Mouse (Mus musculus): ENCODE measurements around the gene Gm20721. TPM values are rescaled to one million over a fixed set of nuclear protein-coding genes. Genes with fewer than 3 reads are reported as not detected.

The Gm20721 gene
- polyA plus RNA-seq, 1 experiment from 2014 or later: 9.1 TPM

DNA sequence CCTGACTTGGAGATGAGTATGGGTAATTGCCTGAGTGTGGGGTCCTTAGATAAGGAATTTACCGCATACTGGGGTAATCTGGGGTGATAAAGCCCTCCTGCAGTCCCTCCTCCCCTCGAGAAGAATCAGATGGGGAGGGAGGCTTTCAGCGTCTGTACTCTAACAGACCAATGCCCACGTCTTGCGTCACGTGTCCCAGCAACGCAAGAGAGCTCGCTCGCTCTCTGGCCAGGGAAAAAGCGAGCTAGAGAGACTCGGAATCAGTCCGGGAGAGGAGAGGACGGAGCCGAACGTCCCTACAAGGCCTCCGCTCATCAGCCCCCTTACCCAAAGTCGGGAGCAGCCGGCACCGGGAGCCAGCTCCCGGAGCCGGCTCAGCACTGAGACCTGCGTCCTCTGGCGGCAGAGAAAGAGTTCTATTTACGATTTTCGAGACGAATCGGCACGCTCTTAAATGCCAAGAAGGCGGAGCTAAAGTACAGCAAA, 49.4 kb downstream of the Gm20721 start:
- H3K27me3 ChIP-seq (ENCODE audit: control insufficient read depth, insufficient read depth, low read length): peaks cover 32% of the 10 kb centered on the region
- H3K9ac ChIP-seq (ENCODE audit: low read length): no peak overlapping the region
- H3K27ac ChIP-seq (ENCODE audit: low read depth, low read length): no peak overlapping the region
- peaks cover 40% of the 10 kb centered on the region for H3K9me3 ChIP-seq (ENCODE audit: control insufficient read depth, low read length)
- H3K4me3 ChIP-seq (ENCODE audit: low read depth, low read length): 0 out of 2 replicates have a peak overlapping the region, but pooled peaks have one; percentile 8
- peaks cover 9% of the 10 kb centered on the region; the same call in 1 of the 2 replicates for H3K4me1 ChIP-seq (ENCODE audit: control insufficient read depth, insufficient read depth, low read length)
- H3K36me3 ChIP-seq (ENCODE audit: control insufficient read depth, insufficient read depth, low read length): no peaks in the 10 kb centered on the region
- DNase-seq (ENCODE audit: low spot score) (peak; percentile 61), ATAC-seq (ENCODE audit: insufficient read depth, low FRiP score, low TSS enrichment) (no peak)
- no peak overlapping the region for H3K4me2 ChIP-seq (ENCODE audit: low read depth)
- 42% methylated on average over 29 of the region's 29 CpGs for WGBS

- H3K9me3 ChIP-seq (ENCODE audit: control insufficient read depth, low read length): peaks cover 40% of the 10 kb centered on the region
- H3K9ac ChIP-seq (ENCODE audit: low read length): peak overlapping the region; percentile 59
- WGBS: 55% methylated on average over 29 of the region's 29 CpGs
- H3K4me3 ChIP-seq (ENCODE audit: low read depth, low read length): peak overlapping the region; percentile 61
- peak overlapping the region; percentile 80; the same call in 1 of the 2 replicates for H3K27ac ChIP-seq (ENCODE audit: low read depth, low read length)
- ATAC-seq (ENCODE audit: insufficient read depth, low FRiP score, low TSS enrichment): peak; percentile 20; the same call in 1 of the 2 replicates
- H3K36me3 ChIP-seq (ENCODE audit: control insufficient read depth, insufficient read depth, low read length): no peaks in the 10 kb centered on the region
- peaks cover 32% of the 10 kb centered on the region for H3K27me3 ChIP-seq (ENCODE audit: control insufficient read depth, insufficient read depth, low read length)
- H3K4me2 ChIP-seq (ENCODE audit: low read depth): peak overlapping the region; percentile 60
- peak; percentile 72 for DNase-seq (ENCODE audit: low spot score)
- H3K4me1 ChIP-seq (ENCODE audit: control insufficient read depth, insufficient read depth, low read length): peaks cover 14% of the 10 kb centered on the region
Measured at GRCm38 (mm10) chr2:174295900-174296465, 50.5 kb downstream of the Gm20721 start.

GRCm38 (mm10) chr2:174295175-174295899, 51.2 kb downstream of the Gm20721 start:
- Histone ChIP-seq H3K36me3 (ENCODE audit: control insufficient read depth, insufficient read depth, low read length) (no peaks in the 10 kb centered on the region), H3K4me1 (ENCODE audit: control insufficient read depth, insufficient read depth, low read length) (peaks cover 14% of the 10 kb centered on the region), H3K4me3 (ENCODE audit: low read depth, low read length) (peak overlapping the region; percentile 61), H3K27me3 (ENCODE audit: control insufficient read depth, insufficient read depth, low read length) (peaks cover 28% of the 10 kb centered on the region), H3K27ac (ENCODE audit: low read depth, low read length) (peak overlapping the region; percentile 80), H3K9ac (ENCODE audit: low read length) (peak overlapping the region; percentile 85), H3K4me2 (ENCODE audit: low read depth) (peak overlapping the region; percentile 60), H3K9me3 (ENCODE audit: control insufficient read depth, low read length) (peaks cover 37% of the 10 kb centered on the region)
- peak; percentile 90 for ATAC-seq (ENCODE audit: insufficient read depth, low FRiP score, low TSS enrichment)
- WGBS: 45% methylated on average over 36 of the region's 36 CpGs
- DNase-seq (ENCODE audit: low spot score): peak; percentile 93

DNA sequence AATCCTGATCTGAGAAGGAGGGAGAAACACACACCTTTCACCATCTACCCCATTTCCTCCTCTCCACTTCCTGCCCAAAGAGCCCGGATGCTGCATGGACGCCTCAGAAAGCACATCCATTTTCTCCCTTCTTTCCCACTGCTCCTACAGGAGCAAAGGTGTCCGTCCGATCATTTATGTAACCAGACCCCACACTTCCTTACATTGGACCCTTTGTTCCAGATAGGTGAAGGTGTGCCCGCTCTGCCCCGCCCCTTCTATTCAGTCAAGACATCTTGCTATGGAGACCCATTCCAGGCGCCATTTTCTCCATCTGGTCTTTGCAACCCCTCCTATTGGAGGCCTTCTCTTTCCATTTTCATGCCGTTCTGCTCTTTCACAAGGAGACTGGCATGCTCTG, 52.1 kb downstream of the Gm20721 start:
- Histone ChIP-seq H3K4me3 (ENCODE audit: low read depth, low read length) (peak overlapping the region; percentile 61), H3K4me1 (ENCODE audit: control insufficient read depth, insufficient read depth, low read length) (peaks cover 14% of the 10 kb centered on the region), H3K9ac (ENCODE audit: low read length) (peak overlapping the region; percentile 85), H3K27me3 (ENCODE audit: control insufficient read depth, insufficient read depth, low read length) (peaks cover 23% of the 10 kb centered on the region), H3K27ac (ENCODE audit: low read depth, low read length) (peak overlapping the region; percentile 80), H3K4me2 (ENCODE audit: low read depth) (peak overlapping the region; percentile 47), H3K36me3 (ENCODE audit: control insufficient read depth, insufficient read depth, low read length) (no peaks in the 10 kb centered on the region), H3K9me3 (ENCODE audit: control insufficient read depth, low read length) (peaks cover 29% of the 10 kb centered on the region)
- ATAC-seq (ENCODE audit: insufficient read depth, low FRiP score, low TSS enrichment): no peak
- 54% methylated on average over 8 of the region's 8 CpGs for WGBS
- peak; percentile 57 for DNase-seq (ENCODE audit: low spot score)

DNA sequence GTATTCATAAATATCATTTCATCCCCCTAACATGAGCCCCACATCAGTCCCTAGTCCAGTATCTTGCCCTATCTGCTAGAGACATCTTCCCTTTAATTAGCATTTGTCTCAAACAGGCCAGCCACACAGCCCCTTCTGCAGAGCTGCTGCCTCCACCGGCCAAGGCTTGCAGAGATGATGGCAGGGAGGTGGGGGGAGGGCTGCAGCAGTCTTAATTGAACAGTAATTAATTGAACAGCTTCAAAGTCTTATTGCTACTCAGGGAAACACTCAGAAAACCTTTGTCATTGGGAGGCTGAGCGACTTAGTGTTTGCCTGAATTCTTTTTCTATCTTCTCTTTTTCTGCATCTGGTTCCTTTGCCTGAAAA, 54.9 kb downstream of the Gm20721 start:
- Histone ChIP-seq H3K4me3 (ENCODE audit: low read depth, low read length) (peak overlapping the region; percentile 20; the same call in 1 of the 2 replicates), H3K9ac (ENCODE audit: low read length) (peak overlapping the region; percentile 28), H3K4me2 (ENCODE audit: low read depth) (peak overlapping the region; percentile 75), H3K36me3 (ENCODE audit: control insufficient read depth, insufficient read depth, low read length) (no peaks in the 10 kb centered on the region; the same call in 1 of the 2 replicates), H3K27me3 (ENCODE audit: control insufficient read depth, insufficient read depth, low read length) (peaks cover 13% of the 10 kb centered on the region), H3K4me1 (ENCODE audit: control insufficient read depth, insufficient read depth, low read length) (peaks cover 11% of the 10 kb centered on the region), H3K9me3 (ENCODE audit: control insufficient read depth, low read length) (peaks cover 10% of the 10 kb centered on the region), H3K27ac (ENCODE audit: low read depth, low read length) (no peak overlapping the region)
- DNase-seq (ENCODE audit: low spot score): no peak
- WGBS: 47% methylated on average over 2 of the region's 2 CpGs
- ATAC-seq (ENCODE audit: insufficient read depth, low FRiP score, low TSS enrichment): no peak

GRCm38 (mm10) chr2:174291029-174291661, 55.4 kb downstream of the Gm20721 start:
- no peak for ATAC-seq (ENCODE audit: insufficient read depth, low FRiP score, low TSS enrichment)
- peak overlapping the region; percentile 75 for H3K4me2 ChIP-seq (ENCODE audit: low read depth)
- 66% methylated on average over 8 of the region's 8 CpGs for WGBS
- no peak for DNase-seq (ENCODE audit: low spot score)
- peak overlapping the region; percentile 28 for H3K9ac ChIP-seq (ENCODE audit: low read length)
- H3K4me3 ChIP-seq (ENCODE audit: low read depth, low read length): peak overlapping the region; percentile 20; the same call in 1 of the 2 replicates
- H3K36me3 ChIP-seq (ENCODE audit: control insufficient read depth, insufficient read depth, low read length): peaks cover 4% of the 10 kb centered on the region
- peaks cover 9% of the 10 kb centered on the region for H3K4me1 ChIP-seq (ENCODE audit: control insufficient read depth, insufficient read depth, low read length)
- peaks cover 10% of the 10 kb centered on the region for H3K9me3 ChIP-seq (ENCODE audit: control insufficient read depth, low read length)
- H3K27me3 ChIP-seq (ENCODE audit: control insufficient read depth, insufficient read depth, low read length): peaks cover 18% of the 10 kb centered on the region
- H3K27ac ChIP-seq (ENCODE audit: low read depth, low read length): no peak overlapping the region

DNA sequence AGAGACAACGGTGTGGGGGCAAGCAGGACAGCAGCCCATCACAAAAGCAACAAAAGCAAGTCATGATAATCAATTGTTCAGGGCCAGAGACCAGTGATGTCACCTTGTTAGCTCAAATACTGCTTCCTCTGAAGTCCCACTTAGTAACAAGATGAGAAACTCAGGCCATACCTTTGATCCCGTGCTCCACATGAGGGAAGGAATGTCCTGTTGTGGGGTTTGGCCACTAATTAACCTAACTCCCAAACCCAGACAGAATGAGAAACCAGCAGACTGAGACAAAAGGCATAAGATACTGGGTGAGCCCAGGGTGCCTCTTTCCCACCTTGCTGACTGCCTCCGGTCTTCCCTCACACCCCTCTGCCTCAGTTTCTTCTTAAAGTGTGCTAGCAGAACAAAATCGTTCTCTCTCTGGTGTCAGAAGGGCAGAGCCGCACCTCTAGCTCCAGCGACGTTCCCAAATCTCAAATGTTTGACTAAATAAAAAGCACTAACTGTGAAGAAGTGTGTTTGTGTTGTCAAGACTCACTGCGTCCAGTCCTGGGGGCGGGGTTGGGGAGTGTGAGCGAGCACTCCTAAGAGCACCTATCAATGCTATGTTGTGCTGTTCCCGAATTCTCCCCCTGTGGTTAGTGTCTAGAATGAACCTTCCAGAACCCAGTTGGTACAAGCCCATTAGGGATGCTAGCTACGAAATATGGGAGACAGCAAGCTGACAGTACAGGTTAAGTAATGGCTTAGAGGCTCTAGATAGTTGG, 57.7 kb downstream of the Gm20721 start:
- no peak for DNase-seq (ENCODE audit: low spot score)
- no peak overlapping the region for H3K9ac ChIP-seq (ENCODE audit: low read length)

DNA sequence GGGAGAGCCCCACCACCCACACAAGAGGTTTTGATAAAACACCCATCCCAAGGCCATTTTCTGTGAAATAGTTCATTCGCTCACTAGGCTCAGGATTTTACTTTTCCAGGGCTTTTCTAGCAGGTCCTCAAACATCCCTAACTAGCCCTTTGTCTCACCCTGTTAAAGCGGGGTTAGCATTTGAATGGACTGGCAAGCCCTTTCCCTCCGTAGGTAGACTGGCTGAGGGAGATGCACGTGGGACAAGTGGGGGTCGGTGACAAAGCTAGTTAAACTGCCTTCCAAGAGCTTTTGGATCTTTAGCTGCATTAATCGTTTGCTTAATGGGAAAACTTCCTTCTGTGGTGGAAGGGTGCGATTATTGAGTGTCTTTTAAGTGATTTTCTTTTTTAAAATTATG, 58.6 kb downstream of the Gm20721 start:
- no peak overlapping the region for H3K27ac ChIP-seq (ENCODE audit: low read depth, low read length)
- H3K9ac ChIP-seq (ENCODE audit: low read length): no peak overlapping the region
- no peak overlapping the region for H3K4me2 ChIP-seq (ENCODE audit: low read depth)
- peaks cover 18% of the 10 kb centered on the region for H3K9me3 ChIP-seq (ENCODE audit: control insufficient read depth, low read length)
- H3K4me3 ChIP-seq (ENCODE audit: low read depth, low read length): peak overlapping the region; percentile 10; the same call in 1 of the 2 replicates
- peaks cover 25% of the 10 kb centered on the region for H3K36me3 ChIP-seq (ENCODE audit: control insufficient read depth, insufficient read depth, low read length)
- 33% methylated on average over 7 of the region's 7 CpGs for WGBS
- DNase-seq (ENCODE audit: low spot score): no peak
- H3K27me3 ChIP-seq (ENCODE audit: control insufficient read depth, insufficient read depth, low read length): peaks cover 32% of the 10 kb centered on the region
- no peak for ATAC-seq (ENCODE audit: insufficient read depth, low FRiP score, low TSS enrichment)
- peaks cover 5% of the 10 kb centered on the region for H3K4me1 ChIP-seq (ENCODE audit: control insufficient read depth, insufficient read depth, low read length)

More for the DNA sequence above, 57.7 kb downstream of the Gm20721 start:
- no peak overlapping the region for H3K4me2 ChIP-seq (ENCODE audit: low read depth)
- H3K27ac ChIP-seq (ENCODE audit: low read depth, low read length): no peak overlapping the region
- H3K36me3 ChIP-seq (ENCODE audit: control insufficient read depth, insufficient read depth, low read length): peaks cover 25% of the 10 kb centered on the region
- H3K4me3 ChIP-seq (ENCODE audit: low read depth, low read length): no peak overlapping the region
- peaks cover 18% of the 10 kb centered on the region for H3K9me3 ChIP-seq (ENCODE audit: control insufficient read depth, low read length)
- ATAC-seq (ENCODE audit: insufficient read depth, low FRiP score, low TSS enrichment): no peak
- peaks cover 9% of the 10 kb centered on the region for H3K4me1 ChIP-seq (ENCODE audit: control insufficient read depth, insufficient read depth, low read length)
- WGBS: 42% methylated on average over 12 of the region's 12 CpGs
- H3K27me3 ChIP-seq (ENCODE audit: control insufficient read depth, insufficient read depth, low read length): peaks cover 32% of the 10 kb centered on the region
